ENCODE assay signal across 9 mouse cellular contexts in the genomic region with DNA sequence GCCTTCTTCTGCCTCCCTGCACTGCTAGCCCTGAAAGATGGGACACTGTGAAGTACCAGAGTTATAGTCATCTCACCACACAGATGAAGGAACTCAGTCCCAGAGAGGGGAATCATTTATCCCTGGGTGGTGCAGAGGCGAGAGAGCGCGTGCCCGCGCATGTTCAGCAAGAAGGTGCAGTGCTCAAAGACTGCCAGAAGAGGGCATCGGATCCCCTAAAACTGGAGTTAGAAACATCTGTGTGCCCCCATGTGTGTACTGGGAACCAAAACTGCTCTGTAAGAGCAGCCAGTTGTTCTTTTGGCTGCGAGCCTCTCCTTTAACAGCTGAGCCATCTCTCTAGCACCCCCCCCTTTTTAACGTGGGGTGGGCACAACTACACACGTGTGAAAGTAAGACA. TPM values are rescaled to one million over a fixed set of nuclear protein-coding genes. Genes with fewer than 3 reads are reported as not detected.
DNase-seq lines count a peak whose midpoint lies in the region; ATAC-seq lines count a peak whose summit lies in the region.
"Had no signal": no experiment of that assay in that cellular context is flagged by ENCODE, and none has a peak within 500 bp of the region (broad histone marks: within the 10 kb centered on the region; RNA-seq: fewer than 3 reads in every experiment).

No protein-coding gene starts in this region.

- no peak overlapping the region for H3K27ac ChIP-seq in liver, embryonic 12.5 days
- H3K27ac ChIP-seq: hindbrain, embryonic 15.5 days had no signal

- no peak for ATAC-seq in liver, embryonic 12.5 days
- ATAC-seq in megakaryocyte progenitor cell, adult 5-6 weeks (replicated peaks; ENCODE audit: poor library complexity): peak; percentile 55
- no peak for ATAC-seq in inflammation-experienced regulatory T-cells, adult 6 months

- no peak overlapping the region for H3K4me2 ChIP-seq in liver, embryonic 12.5 days
- H3K4me2 ChIP-seq: hindbrain, embryonic 15.5 days had no signal

- H3K27me3 ChIP-seq in liver, embryonic 12.5 days (replicated peaks): peaks cover 38% of the 10 kb centered on the region
- H3K27me3 ChIP-seq: hindbrain, embryonic 15.5 days had no signal

- no peak overlapping the region for H3K4me3 ChIP-seq in liver, embryonic 12.5 days
- H3K4me3 ChIP-seq: hindbrain, embryonic 15.5 days had no signal

- peaks cover 13% of the 10 kb centered on the region for H3K4me1 ChIP-seq in liver, embryonic 12.5 days

- 45% methylated on average over 9 of the region's 9 CpGs for WGBS in liver, embryonic 12.5 days (ENCODE audit: insufficient replicate concordance)

- no peak overlapping the region for H3K9ac ChIP-seq in liver, embryonic 12.5 days
- H3K9ac ChIP-seq: hindbrain, embryonic 15.5 days had no signal

- peak; percentile 40 to 48 for DNase-seq in cerebellum, postnatal 10 days
- DNase-seq in cerebellum, adult 9-10 months: no peak
- peak; percentile 46 for DNase-seq in liver
- peak; percentile 77 for DNase-seq in MEL-GATA-1-ER (ENCODE audit: extremely low read depth, low read depth)
- DNase-seq in left cerebral cortex, adult 18-20 months (ENCODE audit: low spot score in 2 of 2): no peak

- no peaks in the 10 kb centered on the region for H3K9me3 ChIP-seq in liver, embryonic 12.5 days (replicated peaks)
- H3K9me3 ChIP-seq: hindbrain, embryonic 15.5 days had no signal

- H3K36me3 ChIP-seq in liver, embryonic 12.5 days: no peaks in the 10 kb centered on the region
- H3K36me3 ChIP-seq: hindbrain, embryonic 15.5 days had no signal

RNA-seq across cellular contexts. Expression of a gene that starts 24.1 kb away (rescaled TPM):
- polyA plus RNA-seq in liver, embryonic 12.5 days (2016; fragmentation: Nextera tagmentation; extraction: Ambion mirVana): 1.8 and 2.0 TPM in 2 replicates
- 3.3 TPM in 2 replicates for total RNA-seq in megakaryocyte progenitor cell, adult 5-6 weeks (2015)
- 1.7 and 2.1 TPM in 2 replicates for total RNA-seq in megakaryocyte progenitor cell, adult 5-6 weeks (2017)
- total RNA-seq in left cerebral cortex, adult 18-20 months (2021): 10 to 100 TPM; 59.6 to 61.7 TPM
- polyA plus RNA-seq in inflammation-experienced regulatory T-cells, adult 6 months (2017; shearing (Covaris generic)): 10 to 100 TPM; 13.3 to 48.6 (median 38.5) TPM

RNA-seq across cellular contexts. Expression of a gene that starts 55.3 kb away (rescaled TPM):
- polyA plus RNA-seq in liver, embryonic 12.5 days (2016; fragmentation: Nextera tagmentation; extraction: Ambion mirVana): 54.7 and 57.4 TPM in 2 replicates
- 167 and 177 TPM in 2 replicates for total RNA-seq in megakaryocyte progenitor cell, adult 5-6 weeks (2015)
- 159 and 166 TPM in 2 replicates for total RNA-seq in megakaryocyte progenitor cell, adult 5-6 weeks (2017)
- 1 to 10 TPM; 4.3 to 5.0 TPM for total RNA-seq in left cerebral cortex, adult 18-20 months (2021)
- polyA plus RNA-seq in inflammation-experienced regulatory T-cells, adult 6 months (2017; shearing (Covaris generic)): 100 to 1,000 TPM; 509 to 683 (median 543) TPM

Comparison
In these comparisons a context has a peak if more than half of its experiments do, and no peak if none do; other contexts are left out.
1. DNase-seq: peak in cerebellum, postnatal 10 days (2 of 2), liver (single experiment) and MEL-GATA-1-ER (single experiment); none in cerebellum, adult 9-10 months (single experiment) and left cerebral cortex, adult 18-20 months (0 of 2).
2. RNA of a gene that starts 24.1 kb away (total RNA-seq): 59.6 to 61.7 TPM in left cerebral cortex, adult 18-20 months; 1.7 to 3.3 TPM in megakaryocyte progenitor cell, adult 5-6 weeks; every median in the first group is over 10 times any median in the second.
3. RNA of a gene that starts 55.3 kb away (total RNA-seq): 159 to 177 TPM in megakaryocyte progenitor cell, adult 5-6 weeks; 4.3 to 5.0 TPM in left cerebral cortex, adult 18-20 months; every median in the first group is over 10 times any median in the second.